Mouse (Mus musculus): ENCODE measurements at regions not wholly inside any gene's neighbourhood (a gene's known extent, or its start where the extent isn't known, plus 50 kb on each side); places are given as distances from the start of the nearest gene placed in this dataset.

DNA sequence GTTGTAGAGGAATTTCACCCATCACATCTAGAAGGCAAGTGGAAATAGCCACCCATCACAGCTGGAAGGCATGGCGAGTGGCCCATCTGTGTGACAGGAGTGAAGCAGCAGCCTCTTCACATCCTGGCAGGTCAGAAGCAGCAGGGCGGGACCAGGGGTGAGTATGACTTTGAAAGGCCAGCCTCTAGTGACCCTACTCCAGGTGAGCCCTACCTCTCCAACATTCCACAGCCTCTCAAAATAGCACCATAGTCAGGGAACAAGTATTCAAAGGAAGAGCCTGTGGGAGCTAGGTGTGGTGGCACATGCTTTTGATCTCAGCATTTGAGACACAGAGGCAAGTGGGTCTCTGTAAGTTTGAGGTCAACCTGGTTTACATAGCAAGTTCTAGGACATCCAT, 284.9 kb downstream of the Hhipl2 start:
- intact Hi-C loops (cut with DNase I), result no loop called here
- DNase-seq, result no peak

DNA sequence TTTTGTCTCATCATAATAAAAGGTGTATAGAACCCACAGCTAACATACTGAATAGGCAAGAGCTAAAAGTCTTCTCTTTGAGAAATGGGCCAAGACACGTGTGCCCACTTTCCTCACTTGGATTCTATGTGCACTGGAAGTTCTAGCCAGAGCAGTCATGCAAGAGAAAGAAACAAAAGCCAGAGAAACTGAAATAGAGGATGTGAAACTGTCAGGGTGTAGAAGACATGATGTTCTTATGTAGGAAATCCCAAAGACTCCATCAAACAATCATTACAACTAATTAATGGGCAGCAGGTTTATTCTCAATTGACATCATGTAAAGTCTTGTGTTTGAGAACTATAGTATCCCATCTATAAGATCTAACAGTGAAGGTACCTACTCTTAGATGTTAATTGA, 294.9 kb downstream of the Hhipl2 start:
- DNase-seq, result no peak
- intact Hi-C loops (cut with DNase I), result no loop called here

DNA sequence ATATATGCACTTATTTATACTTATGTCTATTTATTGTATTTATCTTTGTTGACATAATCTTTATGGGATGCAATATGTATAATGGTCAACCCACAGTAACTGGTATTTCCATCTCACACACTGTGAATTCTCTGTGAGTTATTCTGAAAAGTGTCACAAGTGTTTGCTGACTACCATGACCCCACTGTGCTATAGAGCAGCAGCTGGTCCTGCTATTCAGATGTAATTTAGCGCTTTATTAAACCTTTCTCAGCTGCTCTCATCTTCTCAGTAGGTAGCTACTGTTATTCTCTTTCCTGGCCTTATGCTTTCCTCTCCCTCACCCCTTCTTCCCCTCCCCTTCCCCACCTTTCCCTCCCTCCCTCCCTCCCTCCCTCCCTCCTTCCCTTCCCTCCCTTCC, 296.0 kb upstream of the Dusp10 start:
- DNase-seq, result no peak

DNA sequence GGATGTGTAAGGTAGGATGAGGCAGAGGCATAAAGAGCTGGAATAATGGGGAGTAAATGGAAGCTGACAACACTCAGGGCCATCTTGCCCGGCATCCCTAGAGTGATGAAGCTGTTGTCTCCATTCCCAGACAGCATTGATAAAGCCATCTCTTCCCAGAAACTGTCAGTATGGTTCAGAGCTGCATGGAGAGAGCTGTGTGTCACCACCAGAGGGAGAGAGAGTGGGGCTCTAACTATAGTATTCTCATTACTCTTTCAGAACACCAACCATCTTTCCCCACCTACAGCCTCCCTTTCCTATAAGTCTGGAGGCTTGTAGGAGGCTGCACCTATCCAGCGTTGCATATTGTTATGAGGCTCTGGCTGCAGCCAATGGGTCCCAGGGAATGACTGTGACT, 264.0 kb upstream of the Dusp10 start:
- intact Hi-C loops (cut with DNase I), result no loop called here
- DNase-seq, result no peak

More for the DNA sequence above, 296.0 kb upstream of the Dusp10 start:
- intact Hi-C loops (cut with DNase I), result no loop called here

DNA sequence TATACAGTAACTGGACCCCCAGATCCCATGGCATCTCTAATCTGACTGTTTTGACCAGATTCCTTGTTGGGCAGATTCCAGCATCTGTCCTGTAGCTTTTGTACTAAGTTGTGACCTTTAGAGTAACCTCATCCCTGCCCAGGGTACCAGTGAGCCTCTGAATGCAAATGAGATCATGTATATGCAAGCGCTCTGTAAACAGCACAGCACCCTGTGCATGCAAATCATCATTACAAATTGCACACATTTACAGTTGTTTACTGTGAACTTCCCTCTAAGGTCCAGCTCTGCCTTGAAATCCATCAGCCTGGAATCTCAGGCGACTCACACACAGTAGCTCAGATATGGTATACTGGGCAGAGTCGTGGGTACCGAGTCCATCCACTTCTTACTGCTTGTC, 258.6 kb upstream of the Dusp10 start:
- intact Hi-C loops (cut with DNase I), result no loop called here
- no peak for DNase-seq

DNA sequence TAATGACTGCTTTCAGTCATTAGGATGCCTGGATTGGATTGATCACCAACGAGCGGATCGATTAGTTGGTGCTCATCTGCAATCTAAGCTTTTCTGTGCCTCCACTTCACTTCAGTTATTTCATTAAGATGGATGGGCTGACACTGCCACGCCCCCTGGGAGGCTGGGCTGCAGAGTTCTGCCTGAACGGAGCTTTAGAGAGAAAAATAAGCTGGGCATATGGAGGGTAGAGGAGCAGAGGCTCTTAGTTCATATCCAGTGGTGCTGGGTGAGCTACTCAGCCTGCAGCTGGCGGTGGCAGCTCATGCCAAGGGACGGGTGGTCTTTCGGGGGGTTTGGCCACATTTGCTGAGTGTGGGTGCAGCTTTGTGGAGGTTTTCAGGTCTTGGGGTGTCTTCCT, 256.4 kb upstream of the Dusp10 start:
- no peak for DNase-seq
- intact Hi-C loops (cut with DNase I), result no loop called here

DNA sequence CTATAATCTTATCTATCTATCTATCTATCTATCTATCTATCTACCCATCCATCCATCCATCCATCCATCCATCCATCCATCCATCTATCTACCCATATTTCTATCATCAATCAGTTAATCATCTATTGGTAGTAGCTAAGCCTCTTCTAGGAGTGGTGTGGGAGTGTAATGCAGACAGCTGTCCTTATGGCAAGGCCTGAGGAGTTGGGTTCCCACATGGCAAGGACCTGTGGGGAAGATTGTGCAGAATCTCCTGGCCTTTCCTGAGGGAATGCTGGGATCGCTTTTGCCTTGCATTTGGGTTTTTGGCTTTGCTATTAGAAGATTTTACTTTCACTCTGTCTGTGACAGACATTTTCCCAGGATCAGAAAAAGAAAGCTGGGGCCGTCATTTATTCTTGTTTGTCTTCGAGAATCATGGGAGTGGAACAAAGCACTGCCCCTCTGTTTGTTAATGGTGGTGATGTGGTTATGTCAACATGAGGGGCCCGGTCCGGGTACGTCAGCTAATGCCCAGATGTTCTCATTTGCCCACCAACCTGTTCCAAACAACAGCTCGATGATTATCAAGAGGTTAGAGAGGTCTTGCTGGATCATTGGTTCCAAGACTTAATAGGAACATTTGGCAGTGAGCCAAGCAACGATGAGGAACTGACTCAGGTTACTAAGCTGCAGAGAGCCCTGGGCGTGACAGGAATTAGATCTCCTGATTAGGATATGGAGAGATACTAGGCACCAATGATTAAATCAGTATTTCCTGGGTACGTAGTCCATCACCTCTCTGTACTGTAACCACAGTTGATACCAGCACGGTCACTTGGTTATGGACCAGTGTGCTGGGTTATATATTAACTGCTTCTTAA, 249.0 kb upstream of the Dusp10 start:
- no peak for DNase-seq
- intact Hi-C loops (cut with DNase I), result no loop called here

DNA sequence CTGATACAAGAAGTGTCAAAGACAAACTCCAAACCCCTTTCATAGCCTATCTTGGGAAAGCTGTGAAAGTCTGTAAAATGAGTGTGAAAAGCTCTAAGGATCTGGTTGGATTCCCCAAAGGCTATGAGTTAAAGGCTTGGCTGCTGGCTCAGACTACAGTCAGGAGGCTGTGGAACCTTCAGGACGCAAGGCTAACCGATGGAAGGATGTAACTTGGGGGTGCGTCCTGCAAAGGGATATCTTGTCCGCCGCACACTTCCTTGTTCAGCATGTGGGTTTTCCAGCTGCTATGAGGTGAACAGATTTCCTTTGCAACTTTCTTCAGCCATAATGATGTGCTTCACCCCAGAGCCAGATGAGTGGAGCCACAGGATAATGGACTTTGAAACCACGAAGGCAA, 240.3 kb upstream of the Dusp10 start:
- no peak for DNase-seq
- intact Hi-C loops (cut with DNase I), result no loop called here

DNA sequence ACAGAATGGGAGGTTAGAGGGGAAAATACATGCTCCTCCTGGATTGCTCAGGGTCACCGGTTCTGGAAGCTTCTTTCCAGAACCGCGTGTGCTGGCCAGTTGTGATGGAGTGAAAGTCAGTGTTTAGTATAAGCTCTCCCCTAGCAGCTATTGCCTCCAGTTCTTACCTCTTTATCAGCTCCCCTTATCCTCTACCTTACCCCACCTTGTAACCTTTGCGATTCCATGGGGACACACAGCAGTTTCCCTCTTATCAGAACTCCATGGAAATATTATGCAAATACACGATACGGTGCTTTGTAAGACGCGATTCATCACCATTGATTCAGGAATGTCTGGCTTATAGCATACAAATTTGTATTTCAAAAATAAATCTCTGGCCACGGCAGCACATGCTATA, 232.9 kb upstream of the Dusp10 start:
- intact Hi-C loops (cut with DNase I), result no loop called here
- no peak for DNase-seq

DNA sequence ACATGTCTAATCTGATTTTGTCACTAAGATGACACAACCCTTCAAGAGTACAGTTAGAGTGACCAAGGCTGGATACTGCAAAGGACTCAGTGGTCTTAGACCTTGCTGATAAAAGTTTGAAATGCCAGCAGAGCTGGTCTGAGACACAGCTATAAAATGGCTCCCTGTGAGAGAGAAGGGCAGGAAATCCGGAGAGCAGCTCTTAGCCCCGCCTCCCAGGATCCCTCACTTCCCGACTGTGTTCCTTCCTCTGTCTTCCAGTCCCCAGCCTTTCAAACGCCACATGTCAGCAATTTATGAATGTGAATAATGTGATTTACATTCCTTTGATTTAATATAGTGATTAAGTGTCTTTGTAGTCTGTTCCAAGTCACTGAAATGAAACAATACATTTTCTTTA, 232.3 kb upstream of the Dusp10 start:
- no peak for DNase-seq
- intact Hi-C loops (cut with DNase I), result no loop called here

DNA sequence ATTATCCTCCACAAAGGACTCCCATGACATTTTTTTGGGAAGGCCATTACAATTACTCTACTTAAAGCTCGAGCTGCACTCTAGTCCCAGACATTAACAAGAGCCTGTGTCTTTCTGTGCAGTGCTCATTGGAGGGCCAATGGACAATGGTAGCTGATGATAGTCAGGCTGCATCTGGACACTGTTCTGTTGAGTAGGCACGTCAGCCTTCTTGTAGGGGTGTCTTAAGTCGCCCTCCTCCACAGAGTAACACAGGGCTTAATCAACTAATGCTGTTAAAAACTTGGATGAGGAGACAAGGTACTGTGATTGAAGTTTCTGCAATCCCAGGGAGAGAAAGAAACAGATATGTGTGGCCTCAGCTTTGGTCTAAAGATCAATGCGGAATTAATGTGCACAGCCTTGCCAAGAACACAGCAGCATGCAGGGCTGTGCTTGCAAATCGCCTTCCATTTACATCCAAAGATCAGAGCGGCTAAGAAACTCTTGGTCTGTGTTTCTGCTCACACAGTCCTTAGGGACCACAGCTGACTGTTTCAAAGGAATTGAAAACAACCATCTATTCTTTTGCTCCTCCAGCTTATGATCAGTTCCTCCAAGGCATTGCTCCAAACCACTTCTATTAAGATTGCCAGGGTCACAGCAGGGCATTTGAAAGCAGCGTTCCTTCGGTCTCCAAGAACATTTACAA, 229.5 kb upstream of the Dusp10 start:
- intact Hi-C loops (cut with DNase I), result no loop called here
- peak; percentile 31 for DNase-seq

DNA sequence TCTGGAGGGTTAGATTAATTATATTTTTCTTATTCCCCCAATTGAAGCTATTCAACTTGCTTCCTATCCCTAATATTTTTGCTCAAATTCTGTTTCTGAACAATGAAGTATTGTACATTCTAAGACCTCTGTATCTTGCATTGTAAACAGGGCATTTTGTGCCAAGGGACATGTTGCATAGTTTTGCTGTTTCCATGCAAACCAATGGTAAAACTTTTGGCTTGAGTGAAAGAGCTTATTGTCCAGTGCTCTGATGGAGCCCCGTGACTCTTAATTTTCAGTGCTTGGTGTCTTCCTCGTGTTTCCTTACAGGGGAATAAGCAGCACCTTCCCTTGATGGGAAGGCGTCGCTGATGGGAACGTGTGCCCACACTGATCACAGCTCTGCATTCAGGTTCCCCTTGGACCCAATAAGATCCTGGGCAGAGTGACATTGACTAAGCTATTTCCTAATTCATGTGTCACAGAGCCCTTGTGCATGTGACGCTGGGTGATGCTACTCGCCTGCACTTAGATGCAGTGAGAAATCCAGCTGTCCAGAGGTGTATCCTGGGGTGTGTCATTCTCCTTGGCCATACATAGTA, 220.8 kb upstream of the Dusp10 start:
- no peak for DNase-seq

DNA sequence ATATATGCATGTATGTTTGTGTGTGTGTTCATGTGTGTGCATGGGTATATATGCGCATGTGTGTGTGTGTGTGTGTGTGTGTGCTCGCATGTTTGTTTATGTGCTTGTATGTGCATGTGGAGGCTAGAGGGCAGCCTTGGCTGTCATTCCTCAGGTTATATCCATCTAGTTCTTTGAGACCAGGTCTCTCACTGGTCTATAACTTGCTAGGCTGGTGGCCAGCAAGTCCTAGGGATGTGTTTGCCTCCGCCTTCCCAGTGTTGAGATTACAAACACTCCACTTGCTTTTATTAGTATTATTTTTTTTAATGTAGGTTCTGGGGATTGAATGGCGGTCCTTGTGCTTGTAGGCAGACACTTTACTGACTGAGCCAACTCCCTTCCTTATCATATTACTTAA, 219.8 kb upstream of the Dusp10 start:
- intact Hi-C loops (cut with DNase I), result no loop called here

More for the DNA sequence above, 220.8 kb upstream of the Dusp10 start:
- intact Hi-C loops (cut with DNase I), result no loop called here

DNA sequence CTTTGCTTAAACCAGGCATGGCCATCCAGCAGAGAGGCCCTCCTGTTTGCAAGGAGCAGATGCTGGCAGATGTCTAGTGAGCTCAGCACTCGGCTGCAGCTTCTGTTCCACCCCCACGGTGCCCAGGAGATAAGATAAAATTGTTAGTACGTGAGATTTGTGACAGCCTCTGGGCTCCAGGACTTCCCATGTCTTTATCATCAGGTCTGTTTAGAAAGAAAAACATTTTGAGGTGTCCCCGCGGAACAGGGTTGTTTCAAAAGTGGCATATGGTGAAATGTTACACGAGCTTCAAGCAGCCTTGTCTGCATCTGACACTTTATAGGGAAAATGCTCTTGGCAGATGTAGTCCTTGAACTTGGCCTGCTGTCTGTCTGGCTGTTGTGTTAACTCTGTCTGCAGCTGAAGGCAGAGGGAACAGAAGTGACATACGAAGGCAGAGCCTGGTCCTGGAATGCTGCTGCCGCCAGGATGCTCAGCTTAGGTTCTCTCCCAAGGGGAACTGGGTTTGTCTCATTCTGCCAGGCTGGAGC, 219.1 kb upstream of the Dusp10 start:
- no peak for DNase-seq
- intact Hi-C loops (cut with DNase I), result no loop called here

More for the DNA sequence above, 219.8 kb upstream of the Dusp10 start:
- no peak for DNase-seq

DNA sequence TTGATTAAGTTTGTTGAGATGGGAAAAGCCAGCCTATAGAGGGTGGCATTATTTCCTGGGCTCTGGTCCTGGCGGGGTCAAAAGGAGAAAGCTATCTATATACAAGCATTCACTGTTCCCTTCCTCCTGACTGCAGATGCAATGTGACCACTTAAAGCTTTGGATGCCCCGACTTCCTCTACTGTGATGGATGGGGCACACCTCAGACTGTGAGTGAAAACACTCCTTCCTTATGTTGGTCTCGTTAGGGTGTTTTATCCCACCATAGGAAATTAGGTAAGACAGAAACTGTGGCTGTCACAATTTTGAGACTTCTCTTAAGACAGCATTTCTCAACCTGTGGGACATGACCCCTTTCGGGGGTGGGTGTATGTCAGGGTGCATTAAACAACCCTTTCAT, 210.8 kb upstream of the Dusp10 start:
- DNase-seq, result no peak
- intact Hi-C loops (cut with DNase I), result no loop called here

DNA sequence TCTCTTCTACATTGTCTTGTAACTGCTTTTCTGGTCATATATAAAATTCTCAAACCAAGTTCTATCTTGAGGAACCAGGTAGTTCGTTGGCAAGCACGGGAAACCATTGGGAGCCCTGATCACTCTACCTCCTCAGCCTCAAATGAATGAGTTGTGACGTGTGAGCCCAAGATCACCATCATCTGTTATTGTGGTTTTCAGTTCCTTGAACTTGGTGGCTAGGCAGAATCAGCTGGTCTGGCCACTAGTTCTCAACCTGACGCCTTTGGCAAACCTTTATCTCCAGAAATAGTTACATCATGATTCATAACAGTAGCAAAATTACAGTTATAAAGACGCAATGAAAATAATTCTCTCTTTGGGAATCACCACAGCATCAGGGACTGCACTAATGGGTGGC, 209.7 kb upstream of the Dusp10 start:
- no peak for DNase-seq
- intact Hi-C loops (cut with DNase I), result no loop called here

DNA sequence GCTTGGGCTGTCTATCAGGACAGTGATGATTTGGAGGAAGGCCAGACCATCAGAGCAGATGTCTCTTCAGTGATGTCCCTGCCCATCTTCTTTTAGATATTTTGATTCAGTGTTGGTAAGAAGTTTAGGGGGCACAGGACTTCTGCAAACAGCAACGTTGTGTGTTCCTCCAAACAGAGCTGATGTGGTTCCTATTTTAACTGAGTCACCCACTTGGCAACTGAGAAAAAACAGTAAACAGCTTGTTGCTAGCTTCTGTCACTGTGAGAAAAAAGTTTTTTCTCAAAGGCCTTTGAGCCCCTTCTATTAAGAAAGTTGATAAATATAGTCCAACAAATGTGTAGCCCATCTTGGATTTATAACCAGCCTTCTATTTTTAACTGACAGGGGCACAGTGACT, 209.3 kb upstream of the Dusp10 start:
- intact Hi-C loops (cut with DNase I), result no loop called here
- no peak for DNase-seq

DNA sequence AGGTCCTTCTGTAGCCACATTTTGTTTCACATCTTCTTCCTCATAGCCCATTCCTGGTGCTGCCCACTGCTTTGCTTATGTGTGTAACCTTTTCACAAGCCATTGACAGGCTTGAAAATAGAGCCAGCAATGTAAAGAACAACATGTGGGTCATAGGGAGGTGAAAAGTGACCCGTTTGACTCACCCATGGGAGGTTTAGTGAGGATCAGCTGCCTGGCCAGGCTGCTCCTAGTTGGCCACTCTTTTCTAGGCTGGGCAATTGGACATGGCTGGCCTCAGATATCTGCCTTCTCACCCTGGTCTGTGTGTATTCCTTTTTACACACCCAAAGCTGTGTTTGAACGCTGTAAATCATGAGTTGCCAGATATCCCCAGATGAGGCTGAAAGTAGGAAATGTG, 208.8 kb upstream of the Dusp10 start:
- intact Hi-C loops (cut with DNase I), result no loop called here

DNA sequence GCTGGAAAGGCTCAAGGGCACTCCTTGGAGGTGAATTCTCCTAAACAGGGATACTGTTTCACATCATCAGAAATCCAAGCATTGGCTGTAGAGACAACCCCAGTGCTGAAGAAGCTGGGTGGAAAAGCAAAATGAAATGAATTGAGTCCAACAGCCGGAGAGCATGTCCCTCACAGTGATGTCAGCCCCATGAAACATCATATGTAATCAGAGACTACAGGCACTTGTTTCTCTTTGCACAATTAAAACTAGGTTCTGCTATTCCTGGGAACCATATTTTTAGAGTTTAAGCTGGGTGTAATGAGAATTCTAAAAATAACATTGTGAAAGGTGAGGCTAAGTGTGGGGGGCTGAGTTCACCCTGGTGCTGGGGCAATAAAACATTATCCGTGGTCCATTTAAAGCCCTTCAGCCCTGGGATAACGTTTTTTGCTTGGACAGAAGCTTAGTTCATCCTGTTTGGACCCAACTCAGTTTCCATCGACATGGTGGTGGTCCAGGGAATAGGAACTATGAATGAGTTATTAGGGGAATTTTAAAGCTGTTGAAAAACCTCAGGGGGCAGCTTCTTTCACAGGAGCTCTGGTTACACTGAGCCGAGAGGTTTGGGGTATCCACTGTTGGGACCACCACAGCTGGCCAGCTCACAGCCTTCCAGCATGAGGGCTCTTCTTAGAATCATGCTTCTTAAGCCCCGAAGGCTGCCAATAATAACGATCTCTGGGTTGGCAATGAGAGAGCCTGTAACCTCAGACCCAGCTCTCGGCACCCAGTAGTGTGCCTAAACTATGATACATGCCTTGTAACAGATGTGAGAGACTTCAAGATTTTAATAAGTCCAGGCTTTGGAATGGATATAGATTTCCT, 206.0 kb upstream of the Dusp10 start:
- intact Hi-C loops (cut with DNase I), result no loop called here
- no peak for DNase-seq

More for the DNA sequence above, 208.8 kb upstream of the Dusp10 start:
- no peak for DNase-seq

DNA sequence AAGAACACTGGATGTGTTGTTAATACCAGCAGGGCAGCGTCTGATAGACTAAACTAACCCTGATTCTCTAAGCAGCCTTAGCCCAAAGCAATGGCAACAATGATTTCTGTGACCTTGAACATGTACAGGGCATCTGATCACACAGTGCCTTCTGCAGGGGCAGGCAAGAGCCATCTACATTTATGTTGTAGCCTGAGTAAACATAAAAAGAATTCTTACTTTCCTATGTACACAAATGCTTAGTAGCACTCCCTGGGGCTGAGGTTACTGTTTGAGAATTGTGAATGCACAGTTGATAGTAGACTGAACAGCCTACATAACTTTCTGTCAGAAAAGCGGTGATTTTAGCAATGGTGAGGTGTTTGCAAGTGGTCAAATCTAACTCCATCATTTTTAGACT, 204.9 kb upstream of the Dusp10 start:
- intact Hi-C loops (cut with DNase I), result no loop called here
- DNase-seq, result no peak

DNA sequence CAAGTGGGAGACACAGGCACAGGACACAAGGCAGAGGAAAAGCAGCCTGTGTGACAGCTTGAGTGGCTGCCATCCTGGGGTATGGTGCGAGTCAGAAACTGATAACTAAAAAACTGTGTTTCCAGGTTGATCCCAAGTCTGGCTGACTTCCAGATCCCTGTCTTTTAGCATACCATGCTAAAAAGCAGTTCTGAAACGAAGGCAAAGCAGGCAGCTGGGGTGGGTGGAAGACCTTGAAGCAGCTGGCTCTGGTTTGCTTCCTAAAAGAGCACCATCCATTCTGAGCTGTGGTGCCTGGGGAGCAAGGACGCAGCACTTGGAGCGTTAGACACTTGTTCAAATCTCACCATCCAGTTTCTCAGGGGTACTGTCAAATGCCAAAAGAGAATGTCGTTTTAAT, 192.5 kb upstream of the Dusp10 start:
- intact Hi-C loops (cut with DNase I), result no loop called here
- DNase-seq, result peak; percentile 7

Measured in left cerebral cortex, postnatal 4 days (tissue).